ENCODE assay signal across 10 mouse cellular contexts in the genomic region with DNA sequence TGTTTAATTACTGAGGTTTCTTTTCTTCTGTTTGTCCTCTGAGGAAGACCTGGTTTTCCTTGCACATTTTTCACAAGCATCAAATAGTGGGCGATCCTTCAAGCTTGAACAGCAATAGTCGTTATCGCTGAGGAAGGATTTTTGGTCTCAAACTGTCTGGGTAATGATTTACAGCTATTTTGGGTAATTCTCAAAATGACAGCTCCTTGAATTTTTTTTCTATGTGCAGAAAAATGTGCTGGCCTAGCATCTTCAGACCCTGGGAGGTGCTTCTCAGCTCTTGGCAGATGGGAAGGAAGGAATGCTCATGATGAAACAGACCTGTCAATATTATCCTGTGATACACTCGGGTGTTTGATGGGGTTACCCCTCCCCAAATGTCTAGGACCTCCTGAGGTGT.
"Had no signal": no experiment of that assay in that cellular context is flagged by ENCODE, and none has a peak within 500 bp of the region (broad histone marks: within the 10 kb centered on the region; RNA-seq: fewer than 3 reads in every experiment).

No protein-coding gene starts in this region.

- H3K27ac ChIP-seq: left cerebral cortex, adult 2 months; liver, embryonic 13.5 days had no signal

- H3K9me3 ChIP-seq: liver, embryonic 13.5 days had no signal

- ATAC-seq: intestine, postnatal 0 days had no signal

- H3K27me3 ChIP-seq: liver, embryonic 13.5 days had no signal

- H3K9ac ChIP-seq: liver, embryonic 13.5 days had no signal

- H3K4me2 ChIP-seq: liver, embryonic 13.5 days; midbrain, embryonic 11.5 days had no signal

- H3K36me3 ChIP-seq: liver, embryonic 13.5 days had no signal

- DNase-seq: layer of hippocampus, postnatal 36 days; liver, embryonic 13.5 days; lung, adult 2 months; lung, postnatal 14 days; lung, postnatal 4 days; midbrain, embryonic 14.5 days; thymus, postnatal 25 days had no signal

- H3K4me3 ChIP-seq: left cerebral cortex, adult 2 months; liver, embryonic 13.5 days had no signal
